Mouse (Mus musculus) stomach, postnatal 0 days (tissue): Measurements from ENCODE around the gene Calhm1.

ENCODE experiments used
- CTCF ChIP-seq: IDR thresholded peaks from 2 replicates; pipeline ENCODE4 v1.5.1; 2016; ENCODE audit warnings: antibody characterized with exemption, low read depth, mild to moderate bottlenecking, moderate library complexity
- EP300 ChIP-seq: optimal IDR thresholded peaks from 2 replicates; pipeline ENCODE3; 2016; ENCODE audit warnings: antibody characterized with exemption

DNA sequence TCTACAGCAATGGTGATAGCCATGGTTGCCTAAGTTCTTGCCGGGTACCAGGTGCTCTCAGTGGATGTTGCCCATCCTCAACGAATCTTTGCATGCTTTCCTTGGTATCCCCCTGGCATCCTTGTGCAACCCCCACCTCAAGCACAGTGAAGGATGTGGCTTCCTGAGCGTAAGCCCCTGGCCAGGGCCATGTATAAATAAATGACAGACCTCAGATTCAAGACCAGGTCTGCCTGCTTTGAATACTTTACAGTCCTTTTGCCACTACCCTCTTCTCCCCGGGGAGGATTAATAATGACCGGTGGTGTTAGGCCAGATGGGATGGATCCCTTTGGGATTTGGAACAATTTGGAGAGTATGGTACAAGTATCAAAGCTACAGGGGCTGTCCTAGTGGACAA is 7.9 kb downstream of the Calhm1 start:
- TF ChIP-seq CTCF (no peak), EP300 (no peak)
